In the genomic region with DNA sequence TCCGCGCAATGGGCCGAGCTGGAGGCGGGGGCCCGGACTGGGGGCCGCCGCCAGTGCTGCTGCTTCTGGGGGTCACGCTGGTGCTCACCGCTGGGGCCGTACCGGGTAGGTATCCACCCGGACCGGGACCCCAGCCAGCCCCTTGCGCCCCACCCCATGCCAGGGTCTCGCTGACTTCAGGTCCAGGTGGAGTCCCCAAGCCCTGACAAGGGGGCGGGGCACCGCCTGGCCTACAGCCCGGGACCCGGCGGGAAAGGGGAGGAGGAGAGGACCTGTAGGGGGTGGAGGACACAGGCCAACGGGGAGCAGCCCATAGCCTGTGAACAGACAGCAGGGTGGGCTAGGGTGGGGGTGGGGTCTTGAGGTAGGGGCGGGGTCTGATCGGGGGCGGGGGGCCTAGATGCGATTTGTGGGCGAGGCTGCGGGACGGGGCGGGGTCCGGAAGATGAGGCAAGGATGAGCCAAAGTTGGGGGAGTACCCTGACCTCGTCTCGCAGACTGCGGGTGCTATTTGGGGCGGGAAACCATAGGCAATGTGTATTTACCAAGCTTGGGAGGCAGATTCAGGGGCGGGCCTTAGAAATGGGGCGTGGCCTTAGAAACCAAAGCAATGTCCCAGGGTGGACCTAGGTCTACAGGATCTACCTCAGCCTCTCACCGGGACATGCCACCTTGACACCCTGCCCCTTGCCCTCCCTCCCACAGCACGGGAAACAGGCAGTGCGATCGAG, we compare ENCODE assay signal across 8 mouse cellular contexts. TPM values are rescaled to one million over a fixed set of nuclear protein-coding genes. Genes with fewer than 3 reads are reported as not detected.
DNase-seq lines count a peak whose midpoint lies in the region; ATAC-seq and TF ChIP-seq lines count a peak whose summit lies in the region.

No protein-coding gene starts in this region.

- H3K4me3 ChIP-seq in ES-E14 (ENCODE audit: insufficient read depth in 1 of 2, low read depth in 1 of 2, low read length in 2 of 2, poor library complexity in 1 of 2, severe bottlenecking in 1 of 2) = peak overlapping the region; percentile 79 to 80
- peak overlapping the region; percentile 69 for H3K4me3 ChIP-seq in bone marrow macrophage, adult 2 months (ENCODE audit: insufficient read depth, low read length)
- peak overlapping the region; percentile 43 for H3K4me3 ChIP-seq in embryonic fibroblast, embryonic 13.5 days (ENCODE audit: insufficient read depth, low read length)
- peak overlapping the region; percentile 63 for H3K4me3 ChIP-seq in lung, embryonic 14.5 days (ENCODE audit: low read depth, low read length)

- H3K27ac ChIP-seq in ES-E14 (ENCODE audit: insufficient read depth, low read depth, low read length, poor library complexity, severe bottlenecking) = peak overlapping the region; percentile 15; the same call in 1 of the 2 replicates
- H3K27ac ChIP-seq in bone marrow macrophage, adult 2 months (ENCODE audit: insufficient read depth, low read depth, low read length) = no peak overlapping the region
- no peak overlapping the region for H3K27ac ChIP-seq in embryonic fibroblast, embryonic 13.5 days (ENCODE audit: insufficient read depth, low read length)
- H3K27ac ChIP-seq in lung, embryonic 14.5 days (ENCODE audit: low read depth) = no peak overlapping the region

- H3K27me3 ChIP-seq in lung, embryonic 14.5 days (ENCODE audit: insufficient read depth, low read length) = peaks cover 15% of the 10 kb centered on the region

- TF ChIP-seq CTCF in bone marrow macrophage, adult 2 months (IDR thresholded peaks at IDR 0.05; ENCODE audit: low read depth, low read length) = no peak
- TF ChIP-seq CTCF in embryonic fibroblast, embryonic 13.5 days (IDR thresholded peaks at IDR 0.05; ENCODE audit: borderline replicate concordance, insufficient read depth, low read length) = no peak
- no peak for TF ChIP-seq CTCF in lung, embryonic 14.5 days (IDR thresholded peaks at IDR 0.05; ENCODE audit: low read depth)

- in situ Hi-C loops in ES-E14 (cut with MboI; ENCODE audit: low sequenced_read_pairs in 2 of 2, unreplicated experiment in 2 of 2) = no loop called here

- H3K9me3 ChIP-seq in ES-E14 (ENCODE audit: control insufficient read depth, insufficient read depth, low read depth, low read length) = no peaks in the 10 kb centered on the region
- no peaks in the 10 kb centered on the region for H3K9me3 ChIP-seq in lung, embryonic 14.5 days (ENCODE audit: low read depth, low read length)

- no peak for TF ChIP-seq POLR2A in bone marrow macrophage, adult 2 months (IDR thresholded peaks at IDR 0.05; ENCODE audit: borderline replicate concordance, low read depth, low read length)
- no peak for TF ChIP-seq POLR2A in embryonic fibroblast, embryonic 13.5 days (IDR thresholded peaks at IDR 0.05; ENCODE audit: low read depth, low read length)

- 3% methylated on average over 40 of the region's 40 CpGs for WGBS in lung, embryonic 14.5 days

- DNase-seq in ES-E14 (ENCODE audit: low read depth, low spot score) = peak; percentile 56
- DNase-seq in heart, postnatal 36 days = peak; percentile 16 to 37
- peak; percentile 58 to 66 for DNase-seq in layer of hippocampus, adult 8-10 months (ENCODE audit: low spot score in 2 of 2)
- DNase-seq in lung, embryonic 14.5 days = peak; percentile 67
- DNase-seq in ovary, postnatal 14 days (ENCODE audit: low spot score) = peak; percentile 34
- peak; percentile 45 for DNase-seq in yolk sac, embryonic 10.5 days (ENCODE audit: low spot score)

- H3K4me2 ChIP-seq in lung, embryonic 14.5 days = peak overlapping the region; percentile 100

- peak overlapping the region; percentile 81 for H3K9ac ChIP-seq in ES-E14 (ENCODE audit: insufficient read depth, low read depth, low read length, poor library complexity, severe bottlenecking)
- peak overlapping the region; percentile 48 for H3K9ac ChIP-seq in lung, embryonic 14.5 days

- peaks cover 6 to 30% of the 10 kb centered on the region in 2 experiments for H3K4me1 ChIP-seq in ES-E14 (ENCODE audit: control insufficient read depth in 2 of 2, insufficient read depth in 2 of 2, low read length in 2 of 2, poor library complexity in 1 of 2)
- H3K4me1 ChIP-seq in bone marrow macrophage, adult 2 months (ENCODE audit: control insufficient read depth, insufficient read depth, low read length) = no peaks in the 10 kb centered on the region
- no peaks in the 10 kb centered on the region for H3K4me1 ChIP-seq in embryonic fibroblast, embryonic 13.5 days (ENCODE audit: control insufficient read depth, insufficient read depth, low read length)
- H3K4me1 ChIP-seq in lung, embryonic 14.5 days (ENCODE audit: insufficient read depth) = peaks cover 11% of the 10 kb centered on the region

- H3K36me3 ChIP-seq in ES-E14 (ENCODE audit: control insufficient read depth, insufficient read depth, low read length, poor library complexity, severe bottlenecking) = no peaks in the 10 kb centered on the region
- H3K36me3 ChIP-seq in lung, embryonic 14.5 days (ENCODE audit: insufficient read depth) = no peaks in the 10 kb centered on the region

- intact Hi-C loops in heart, postnatal 36 days (cut with DNase I) = no loop called here

- peak; percentile 75 for ATAC-seq in lung, embryonic 14.5 days (ENCODE audit: insufficient read depth)

TF ChIP-seq in ES-E14, 5 proteins besides CTCF, POLR2A, EP300 and RAD21:
- TF ChIP-seq ZNF384 (IDR thresholded peaks at IDR 0.05; ENCODE audit: low read depth, low read length) (no peak), ZC3H11A (IDR thresholded peaks at IDR 0.05; ENCODE audit: borderline replicate concordance, low read depth, low read length) (no peak)
TF ChIP-seq in ES-E14: peak in this region for 0.

RNA-seq across cellular contexts. Expression of gene Cspg5, which starts 2.2 kb away (rescaled TPM):
- 3.3 and 8.4 TPM in 2 replicates for total RNA-seq in ES-E14 (2012; rRNA removed)
- 0.19 TPM in 1 of 2 replicates, not detected in the other for polyA plus RNA-seq in bone marrow macrophage, adult 2 months (2012; ENCODE audit: insufficient read depth, insufficient read length, missing spikeins)
- 0.18 and 1.3 TPM in 2 replicates for polyA plus RNA-seq in embryonic fibroblast, embryonic 13.5 days (2011; ENCODE audit: insufficient read length, low read depth, missing spikeins)
- under 1 TPM; 0.14 to 0.25 TPM for total RNA-seq in heart, postnatal 36 days (2021)
- 100 to 1,000 TPM; 256 to 334 (median 299) TPM for total RNA-seq in layer of hippocampus, adult 8-10 months (2022)
- polyA plus RNA-seq in lung, embryonic 14.5 days (2014; fragmentation: Nextera tagmentation; extraction: Ambion mirVana) = 2.6 and 3.5 TPM in 2 replicates

RNA-seq across cellular contexts. Expression of gene Elp6, which starts 59.2 kb away (rescaled TPM):
- total RNA-seq in ES-E14 (2012; rRNA removed) = 24.5 and 28.3 TPM in 2 replicates
- polyA plus RNA-seq in bone marrow macrophage, adult 2 months (2012; ENCODE audit: insufficient read depth, insufficient read length, missing spikeins) = 3.8 and 4.3 TPM in 2 replicates
- 9.2 and 9.7 TPM in 2 replicates for polyA plus RNA-seq in embryonic fibroblast, embryonic 13.5 days (2011; ENCODE audit: insufficient read length, low read depth, missing spikeins)
- total RNA-seq in heart, postnatal 36 days (2021) = 1 to 10 TPM; 2.6 to 3.2 TPM
- 10 to 100 TPM; 10.7 to 14.4 (median 11.0) TPM for total RNA-seq in layer of hippocampus, adult 8-10 months (2022)
- 29.8 and 30.8 TPM in 2 replicates for polyA plus RNA-seq in lung, embryonic 14.5 days (2014; fragmentation: Nextera tagmentation; extraction: Ambion mirVana)

Comparison
In these comparisons a context has a peak if more than half of its experiments do, and no peak if none do; other contexts are left out.
1. RNA of gene Cspg5, which starts 2.2 kb away (total RNA-seq): 256 to 334 TPM in layer of hippocampus, adult 8-10 months; 3.3 to 8.4 TPM in ES-E14 and 0.14 to 0.25 TPM in heart, postnatal 36 days; every median in the first group is over 10 times any median in the second.
2. Peak in every context shown above with its lines, with median percentiles within 50 percentile points of each other: DNase-seq and H3K4me3 ChIP-seq.